Mouse (Mus musculus) CH12.LX (cell line): ENCODE measurements around the gene Procr.

Source experiments
- CTCF ChIP-seq, 2 experiments: IDR thresholded peaks in 1 of 2; conservative IDR thresholded peaks in 1 of 2; 2 replicates each; pipeline ENCODE4 v1.5.1; 2011 to 2012; ENCODE audit warnings: low read depth in 2 of 2, low read length in 2 of 2, improper control_type of control experiment in 1 of 2, inconsistent platforms in 1 of 2, mild to moderate bottlenecking in 1 of 2, moderate library complexity in 1 of 2
- MAX ChIP-seq: IDR thresholded peaks from 2 replicates; pipeline ENCODE4 v1.6.1; 2011; ENCODE audit warnings: low read length, improper control_type of control experiment
- MXI1 ChIP-seq: IDR thresholded peaks from 2 replicates; pipeline ENCODE4 v1.6.1; 2011; ENCODE audit warnings: mild to moderate bottlenecking, low read depth, low read length, improper control_type of control experiment
- NRF1 ChIP-seq: IDR thresholded peaks from 2 replicates; pipeline ENCODE4 v1.6.1; 2014; ENCODE audit warnings: low read depth, mild to moderate bottlenecking, inconsistent platforms, low read length, improper control_type of control experiment, moderate library complexity
- POLR2A ChIP-seq: IDR thresholded peaks from 2 replicates; pipeline ENCODE4 v1.6.1; 2011; ENCODE audit warnings: low read depth, mild to moderate bottlenecking, improper control_type of control experiment, low read length
- RAD21 ChIP-seq: IDR thresholded peaks from 2 replicates; pipeline ENCODE4 v1.6.1; 2011; ENCODE audit warnings: low read depth, mild to moderate bottlenecking, low read length, improper control_type of control experiment, moderate library complexity
- TBP ChIP-seq: conservative IDR thresholded peaks from 2 replicates; pipeline ENCODE4 v1.6.1; 2011; ENCODE audit warnings: low read depth, low read length, improper control_type of control experiment
- USF1 ChIP-seq: IDR thresholded peaks from 2 replicates; pipeline ENCODE4 v1.6.1; 2014; ENCODE audit warnings: low read depth, mild to moderate bottlenecking, inconsistent platforms, low read length, improper control_type of control experiment

DNA sequence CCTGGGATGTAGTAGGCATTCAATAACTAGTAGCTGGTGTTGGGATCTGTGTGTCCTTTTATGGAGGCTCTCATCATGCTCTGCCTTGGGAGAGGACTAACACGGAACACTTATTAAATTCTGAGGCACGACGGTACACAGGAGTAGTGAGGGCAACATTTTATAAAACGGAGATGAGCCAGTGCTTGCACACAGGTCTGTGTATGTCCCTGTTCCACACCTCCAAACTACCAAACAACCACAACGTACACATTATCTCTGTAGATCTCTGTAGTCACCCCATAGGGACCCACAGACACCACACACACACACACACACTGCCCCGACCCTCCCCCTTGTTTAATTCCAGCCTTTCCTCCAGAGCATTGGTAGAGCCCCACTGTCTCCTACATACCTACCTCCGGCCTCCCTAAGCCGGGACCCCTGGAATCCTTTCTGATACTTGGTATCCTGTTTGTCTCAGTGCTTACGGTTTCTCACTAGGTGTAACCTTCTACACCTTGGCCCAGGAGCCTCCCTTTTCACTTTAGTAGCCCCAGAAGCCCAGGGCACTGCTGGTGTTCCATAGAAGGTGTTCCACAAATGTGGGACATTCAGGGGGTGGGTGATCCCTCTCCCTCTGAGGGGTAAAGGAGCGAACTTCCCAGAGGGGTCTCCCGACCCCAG is 23.5 kb downstream of the Procr start:
- no peak for TF ChIP-seq CTCF (conservative IDR thresholded peaks at IDR 0.05 in 1 of 2, IDR thresholded peaks at IDR 0.05 in 1 of 2; ENCODE audit: low read depth in 2 of 2, low read length in 2 of 2)
- no peak for TF ChIP-seq RAD21
- TF ChIP-seq POLR2A = no peak
- no peak for TF ChIP-seq NRF1
- TF ChIP-seq TBP = no peak
- TF ChIP-seq USF1 = no peak
- no peak for TF ChIP-seq MXI1
- no peak for TF ChIP-seq MAX
